Mouse (Mus musculus) erythroid progenitor cell, adult 5-6 weeks (primary cell): ENCODE results near the gene 5730596B20Rik. TPM values are rescaled to one million over a fixed set of nuclear protein-coding genes. Genes with fewer than 3 reads are reported as not detected.

Experiments used
- ATAC-seq: replicated peaks from 2 replicates; pipeline ENCODE4 v1.8.0; 2016; ENCODE audit warnings: moderate number of reproducible peaks, mild to moderate bottlenecking, moderate TSS enrichment, inconsistent platforms; ENCODE audit not compliant: poor library complexity, low FRiP score, severe bottlenecking
- total RNA-seq, 2 experiments: library from RNA; stranded (forward) in 1 of 2; stranded (reverse) in 1 of 2; fragments of 150-400 nt in 1 of 2; fragments of 186-747, 209-891 nt in 1 of 2; gene quantifications; 2 replicates each; pipeline versions ENCODE4 v1.2.3 to v1.2.4; 2015 to 2017; ENCODE audit warnings: low replicate concordance in 2 of 2

Gene 5730596B20Rik
- total RNA-seq, 2 experiments from 2014 or later, result not detected

GRCm38 (mm10) chr6:52220003-52220864, 42.9 kb downstream of the 5730596B20Rik start:
- ATAC-seq, result no peak

DNA sequence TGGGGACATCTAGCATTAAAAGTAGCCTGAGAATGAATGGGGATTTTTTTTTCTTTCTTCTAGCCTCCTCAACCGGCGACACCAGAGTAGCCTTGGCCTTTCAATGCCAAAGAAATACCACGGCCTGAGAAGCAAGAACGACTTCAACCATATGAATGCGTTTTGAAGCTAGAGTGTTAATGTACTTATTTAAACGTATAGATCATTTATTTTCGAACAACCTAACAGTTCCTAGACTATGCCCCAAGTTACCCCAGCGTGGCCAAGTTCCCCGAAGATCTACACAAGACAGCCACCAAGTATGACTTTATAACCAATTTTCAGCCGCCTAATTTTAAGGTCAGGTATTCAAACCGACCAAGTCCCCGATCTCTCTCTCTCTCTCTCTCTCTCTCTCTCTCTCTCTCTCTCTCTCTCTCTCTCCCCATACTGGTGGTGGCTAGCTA, 43.6 kb downstream of the 5730596B20Rik start:
- no peak for ATAC-seq

GRCm38 (mm10) chr6:52221337-52221992, 44.2 kb downstream of the 5730596B20Rik start, which contains the start of gene Hoxa7:
Hoxa7 (minus strand) TSS chr6:52221854.
- peak; percentile 75 for ATAC-seq

DNA sequence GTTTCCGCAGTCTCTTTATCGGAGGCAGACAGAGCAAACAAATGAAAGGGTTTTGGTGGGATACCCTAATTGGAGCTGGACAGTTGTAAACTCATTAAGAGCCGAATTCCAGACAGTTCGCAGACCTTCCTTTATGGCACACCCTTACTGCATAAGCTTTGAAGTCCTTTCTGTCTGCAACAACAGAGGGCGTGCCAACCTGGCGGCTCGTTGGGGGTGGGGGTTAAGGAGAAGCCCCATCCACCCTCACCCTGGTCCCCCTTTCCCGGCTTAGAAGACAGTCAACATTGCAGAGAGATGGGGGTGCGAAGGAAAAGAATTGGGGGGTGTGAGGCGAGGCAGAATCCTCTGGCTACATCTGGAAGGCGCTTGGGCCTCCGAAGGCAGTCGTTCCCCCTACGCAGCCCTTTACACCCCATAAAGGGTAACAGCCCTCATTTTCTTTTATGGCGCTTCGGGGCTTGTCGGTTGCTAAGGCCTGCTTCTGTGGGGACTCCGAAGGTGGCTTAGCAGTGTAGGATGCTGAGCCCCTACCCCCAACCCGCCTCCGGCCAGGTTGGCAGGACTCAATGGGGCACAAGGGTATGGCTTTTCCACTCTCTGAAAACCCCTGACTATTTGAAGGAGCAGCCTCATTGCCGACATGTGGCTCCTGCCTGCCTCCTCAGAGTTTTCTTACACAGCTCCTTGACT, 44.8 kb downstream of the 5730596B20Rik start:
- ATAC-seq, result 0 out of 2 replicates have a peak, but pooled peaks have one; percentile 25

GRCm38 (mm10) chr6:52222729-52223128, 45.4 kb downstream of the 5730596B20Rik start:
- no peak for ATAC-seq

GRCm38 (mm10) chr6:52223939-52224760, 46.9 kb downstream of the 5730596B20Rik start:
- ATAC-seq, result no peak

- ATAC-seq, result no peak
Observed at GRCm38 (mm10) chr6:52224895-52225611, 47.8 kb downstream of the 5730596B20Rik start.

DNA sequence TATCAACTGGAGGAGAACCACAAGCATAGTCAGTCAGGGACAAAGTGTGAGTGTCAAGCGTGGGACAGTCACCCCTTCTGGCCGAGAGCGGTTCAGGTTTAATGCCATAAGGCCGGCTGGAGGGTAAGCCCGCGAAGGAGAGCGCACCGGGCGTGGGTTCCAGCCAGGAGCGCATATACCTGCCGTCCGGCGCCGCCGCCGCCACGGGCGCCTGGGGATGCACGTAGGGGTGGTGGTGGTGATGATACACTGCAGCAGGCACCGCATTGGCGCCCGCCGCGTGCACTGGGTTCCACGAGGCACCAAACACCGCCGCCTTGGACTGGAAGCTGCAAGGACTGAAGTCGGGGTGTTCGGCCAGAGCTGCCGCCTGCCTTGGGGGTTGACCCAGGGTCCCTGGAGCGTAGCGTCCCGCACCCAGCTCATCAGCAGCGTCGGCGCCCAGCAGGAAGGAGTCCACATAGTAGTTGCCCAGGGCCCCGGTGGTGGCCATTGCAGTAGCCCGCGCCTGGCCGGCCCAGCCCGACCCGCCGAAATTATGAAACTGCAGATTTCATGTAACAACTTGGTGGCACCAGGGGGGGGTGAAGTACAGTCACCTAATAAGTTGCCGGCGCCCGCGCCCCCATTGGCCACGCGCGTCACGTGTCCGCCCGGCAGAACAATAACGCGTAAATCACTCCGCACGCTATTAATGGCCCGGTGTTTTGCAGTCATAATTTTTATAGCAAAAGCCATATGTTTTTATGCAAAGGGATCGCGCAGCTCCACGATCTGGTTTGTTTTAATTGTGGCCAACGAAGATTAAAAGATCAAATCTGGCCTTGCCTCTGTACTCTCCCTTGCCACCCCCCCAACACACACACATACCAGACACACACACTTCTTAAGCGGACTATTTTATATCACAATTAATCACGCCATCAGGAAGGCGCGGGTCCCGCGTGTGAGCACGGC, 48.6 kb downstream of the 5730596B20Rik start:
- no peak for ATAC-seq

GRCm38 (mm10) chr6:52226569-52227257, 49.4 kb downstream of the 5730596B20Rik start:
- ATAC-seq, result no peak

GRCm38 (mm10) chr6:52227470-52228222, 50.3 kb downstream of the 5730596B20Rik start:
- ATAC-seq, result no peak

DNA sequence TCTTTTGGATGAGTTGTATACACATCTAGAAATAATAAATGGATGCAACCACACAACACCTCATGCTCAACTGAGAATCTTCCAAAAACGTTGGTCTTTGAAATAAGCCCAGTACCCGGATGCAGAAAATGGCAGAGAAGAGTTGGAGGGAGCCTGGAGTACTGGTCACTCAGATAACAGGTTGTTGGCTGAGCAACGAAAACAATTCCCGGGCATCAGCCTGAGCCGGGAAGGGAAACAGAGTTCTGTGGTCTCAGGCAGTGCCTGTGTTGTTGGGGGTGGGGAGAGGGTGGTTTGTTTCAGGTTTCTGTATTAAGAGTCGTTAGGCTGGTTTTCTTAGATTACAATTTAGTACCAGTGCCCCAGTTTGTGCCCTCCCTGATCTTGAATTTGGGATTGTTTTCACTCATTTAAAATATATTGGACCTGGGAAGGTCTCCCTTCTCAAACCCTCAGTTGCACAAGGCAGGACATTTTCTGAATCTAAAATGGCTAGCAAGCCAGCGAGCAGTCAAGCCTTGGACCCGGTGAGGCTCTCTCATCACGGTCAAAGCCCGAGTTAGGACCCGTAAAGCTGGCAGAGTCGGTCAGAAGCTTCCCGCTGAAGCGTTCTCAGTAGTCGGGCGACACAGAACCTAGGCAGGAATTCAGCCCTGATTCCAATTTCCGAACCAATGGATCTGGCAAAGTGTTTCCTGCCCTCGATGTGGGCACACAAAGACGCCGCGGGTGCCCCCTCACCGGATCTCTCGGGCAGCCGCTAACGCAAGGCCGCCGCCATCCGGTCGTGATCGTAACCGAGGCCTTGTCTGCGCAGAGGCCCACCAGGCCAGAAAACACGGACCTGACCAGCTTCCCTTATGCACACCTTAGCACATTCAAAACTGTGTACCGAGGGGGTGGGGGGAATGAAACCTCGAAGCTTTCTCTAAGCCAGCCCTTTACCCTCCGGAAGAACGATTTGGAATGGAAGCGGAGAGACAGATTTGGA, 51.5 kb downstream of the 5730596B20Rik start:
- no peak for ATAC-seq

GRCm38 (mm10) chr6:52229558-52230416, 52.5 kb downstream of the 5730596B20Rik start:
- ATAC-seq, result no peak
